Mouse (Mus musculus): ENCODE results near the gene Tead3. TPM values are rescaled to one million over a fixed set of nuclear protein-coding genes. Genes with fewer than 3 reads are reported as not detected.

Tead3 gene
- polyA plus RNA-seq, 1 experiment: 15.7 TPM

GRCm38 (mm10) chr17:28355871-28356270 lies 5.3 kb upstream of the Tead3 start:
- no peaks in the 10 kb centered on the region for H3K27me3 ChIP-seq (replicated peaks; ENCODE audit: control insufficient read depth, insufficient read depth, low read length)
- no peak overlapping the region for H3K4me3 ChIP-seq (ENCODE audit: insufficient read depth, low read depth, low read length)
- TF ChIP-seq CTCF (conservative IDR thresholded peaks at IDR 0.05; ENCODE audit: insufficient read depth, insufficient read length, low read depth, low read length): no peak
- TF ChIP-seq POLR2A (IDR thresholded peaks at IDR 0.05; ENCODE audit: low read depth, low read length): no peak
- no peaks in the 10 kb centered on the region for H3K4me1 ChIP-seq (ENCODE audit: control insufficient read depth, insufficient read depth, low read length)
- H3K36me3 ChIP-seq (ENCODE audit: control insufficient read depth, insufficient read depth, low read length): no peaks in the 10 kb centered on the region
- no peak overlapping the region for H3K27ac ChIP-seq (ENCODE audit: insufficient read depth, low read depth, low read length)
- WGBS: 79% methylated on average over 12 of the region's 12 CpGs
- no peak for DNase-seq

- Histone ChIP-seq H3K27me3 (replicated peaks; ENCODE audit: control insufficient read depth, insufficient read depth, low read length) (no peaks in the 10 kb centered on the region), H3K36me3 (ENCODE audit: control insufficient read depth, insufficient read depth, low read length) (no peaks in the 10 kb centered on the region), H3K4me1 (ENCODE audit: control insufficient read depth, insufficient read depth, low read length) (peaks cover 7% of the 10 kb centered on the region; the same call in 1 of the 2 replicates), H3K4me3 (ENCODE audit: insufficient read depth, low read depth, low read length) (no peak overlapping the region), H3K27ac (ENCODE audit: insufficient read depth, low read depth, low read length) (no peak overlapping the region)
- no peak for DNase-seq
- TF ChIP-seq POLR2A (IDR thresholded peaks at IDR 0.05; ENCODE audit: low read depth, low read length) (no peak), CTCF (conservative IDR thresholded peaks at IDR 0.05; ENCODE audit: insufficient read depth, insufficient read length, low read depth, low read length) (no peak)
- 69% methylated on average over 11 of the region's 11 CpGs for WGBS
Measured at GRCm38 (mm10) chr17:28352018-28352417, 1.4 kb upstream of the Tead3 start.

- H3K4me1 ChIP-seq (ENCODE audit: control insufficient read depth, insufficient read depth, low read length): peaks cover 7% of the 10 kb centered on the region; the same call in 1 of the 2 replicates
- H3K36me3 ChIP-seq (ENCODE audit: control insufficient read depth, insufficient read depth, low read length): no peaks in the 10 kb centered on the region
- no peaks in the 10 kb centered on the region for H3K27me3 ChIP-seq (replicated peaks; ENCODE audit: control insufficient read depth, insufficient read depth, low read length)
- DNase-seq: no peak
- H3K4me3 ChIP-seq (ENCODE audit: insufficient read depth, low read depth, low read length): peak overlapping the region; percentile 75
- 5% methylated on average over 29 of the region's 29 CpGs for WGBS
- H3K27ac ChIP-seq (ENCODE audit: insufficient read depth, low read depth, low read length): peak overlapping the region; percentile 40; the same call in 1 of the 2 replicates
- TF ChIP-seq POLR2A (IDR thresholded peaks at IDR 0.05; ENCODE audit: low read depth, low read length) (no peak), CTCF (conservative IDR thresholded peaks at IDR 0.05; ENCODE audit: insufficient read depth, insufficient read length, low read depth, low read length) (no peak)
Measured at GRCm38 (mm10) chr17:28351353-28351890, 805 bp upstream of the Tead3 start.

GRCm38 (mm10) chr17:28349901-28350465 lies 634 bp downstream of the Tead3 start:
- DNase-seq: peak; percentile 85

GRCm38 (mm10) chr17:28349264-28349880 lies 1.2 kb downstream of the Tead3 start:
- Histone ChIP-seq H3K4me3 (ENCODE audit: insufficient read depth, low read depth, low read length) (peak overlapping the region; percentile 75), H3K36me3 (ENCODE audit: control insufficient read depth, insufficient read depth, low read length) (no peaks in the 10 kb centered on the region), H3K27me3 (replicated peaks; ENCODE audit: control insufficient read depth, insufficient read depth, low read length) (no peaks in the 10 kb centered on the region), H3K27ac (ENCODE audit: insufficient read depth, low read depth, low read length) (peak overlapping the region; percentile 72; the same call in 1 of the 2 replicates), H3K4me1 (ENCODE audit: control insufficient read depth, insufficient read depth, low read length) (peaks cover 7% of the 10 kb centered on the region; the same call in 1 of the 2 replicates)
- TF ChIP-seq POLR2A (IDR thresholded peaks at IDR 0.05; ENCODE audit: low read depth, low read length) (no peak), CTCF (conservative IDR thresholded peaks at IDR 0.05; ENCODE audit: insufficient read depth, insufficient read length, low read depth, low read length) (no peak)
- 22% methylated on average over 13 of the region's 13 CpGs for WGBS
- no peak for DNase-seq

More at GRCm38 (mm10) chr17:28349901-28350465, 634 bp downstream of the Tead3 start:
- H3K4me1 ChIP-seq (ENCODE audit: control insufficient read depth, insufficient read depth, low read length): peaks cover 7% of the 10 kb centered on the region; the same call in 1 of the 2 replicates
- no peaks in the 10 kb centered on the region for H3K36me3 ChIP-seq (ENCODE audit: control insufficient read depth, insufficient read depth, low read length)
- TF ChIP-seq CTCF (conservative IDR thresholded peaks at IDR 0.05; ENCODE audit: insufficient read depth, insufficient read length, low read depth, low read length) (no peak), POLR2A (IDR thresholded peaks at IDR 0.05; ENCODE audit: low read depth, low read length) (no peak)
- H3K27me3 ChIP-seq (replicated peaks; ENCODE audit: control insufficient read depth, insufficient read depth, low read length): no peaks in the 10 kb centered on the region
- 1% methylated on average over 50 of the region's 54 CpGs for WGBS
- H3K27ac ChIP-seq (ENCODE audit: insufficient read depth, low read depth, low read length): peak overlapping the region; percentile 88
- peak overlapping the region; percentile 75 for H3K4me3 ChIP-seq (ENCODE audit: insufficient read depth, low read depth, low read length)

- H3K4me3 ChIP-seq (ENCODE audit: insufficient read depth, low read depth, low read length): 0 out of 2 replicates have a peak overlapping the region, but pooled peaks have one; percentile 7
- H3K27me3 ChIP-seq (replicated peaks; ENCODE audit: control insufficient read depth, insufficient read depth, low read length): no peaks in the 10 kb centered on the region
- whole genome bisulfite sequencing: 48% methylated on average over 6 of the region's 6 CpGs
- no peaks in the 10 kb centered on the region for H3K36me3 ChIP-seq (ENCODE audit: control insufficient read depth, insufficient read depth, low read length)
- peaks cover 7% of the 10 kb centered on the region; the same call in 1 of the 2 replicates for H3K4me1 ChIP-seq (ENCODE audit: control insufficient read depth, insufficient read depth, low read length)
- TF ChIP-seq CTCF (conservative IDR thresholded peaks at IDR 0.05; ENCODE audit: insufficient read depth, insufficient read length, low read depth, low read length) (no peak), POLR2A (IDR thresholded peaks at IDR 0.05; ENCODE audit: low read depth, low read length) (no peak)
- no peak for DNase-seq
- H3K27ac ChIP-seq (ENCODE audit: insufficient read depth, low read depth, low read length): peak overlapping the region; percentile 1; the same call in 1 of the 2 replicates
Measured at GRCm38 (mm10) chr17:28348211-28348610, 2.4 kb downstream of the Tead3 start.

- no peak overlapping the region for H3K27ac ChIP-seq (ENCODE audit: insufficient read depth, low read depth, low read length)
- H3K27me3 ChIP-seq (replicated peaks; ENCODE audit: control insufficient read depth, insufficient read depth, low read length): no peaks in the 10 kb centered on the region
- DNase-seq: no peak
- 69% methylated on average over 10 of the region's 10 CpGs for WGBS
- H3K4me3 ChIP-seq (ENCODE audit: insufficient read depth, low read depth, low read length): no peak overlapping the region
- no peak for TF ChIP-seq POLR2A (IDR thresholded peaks at IDR 0.05; ENCODE audit: low read depth, low read length)
- TF ChIP-seq CTCF (conservative IDR thresholded peaks at IDR 0.05; ENCODE audit: insufficient read depth, insufficient read length, low read depth, low read length): no peak
- no peaks in the 10 kb centered on the region for H3K36me3 ChIP-seq (ENCODE audit: control insufficient read depth, insufficient read depth, low read length)
- peaks cover 9% of the 10 kb centered on the region; the same call in 1 of the 2 replicates for H3K4me1 ChIP-seq (ENCODE audit: control insufficient read depth, insufficient read depth, low read length)
Measured at GRCm38 (mm10) chr17:28347327-28347726, 3.3 kb downstream of the Tead3 start.
